Mouse (Mus musculus) layer of hippocampus, adult 18-20 months (tissue): ENCODE data around the gene Galntl6. TPM values are rescaled to one million over a fixed set of nuclear protein-coding genes. Genes with fewer than 3 reads are reported as not detected.
"Not testable (repeated sequence)": the region's sequence is repeated elsewhere in the genome, so short reads cannot be mapped to it uniquely, and the experiment has no call there.

Experiments used
- DNase-seq, 2 experiments: peaks; one replicate each; pipeline ENCODE4 v3.0.0; 2022; ENCODE audit warnings: low spot score in 2 of 2
- total RNA-seq, 2 experiments: library from RNA; stranded (reverse); gene quantifications; 2 replicates each; pipeline ENCODE4 v1.2.3; 2021

Galntl6 gene
- total RNA-seq, 2 experiments from 2014 or later: 35.0 to 42.8 TPM

DNA sequence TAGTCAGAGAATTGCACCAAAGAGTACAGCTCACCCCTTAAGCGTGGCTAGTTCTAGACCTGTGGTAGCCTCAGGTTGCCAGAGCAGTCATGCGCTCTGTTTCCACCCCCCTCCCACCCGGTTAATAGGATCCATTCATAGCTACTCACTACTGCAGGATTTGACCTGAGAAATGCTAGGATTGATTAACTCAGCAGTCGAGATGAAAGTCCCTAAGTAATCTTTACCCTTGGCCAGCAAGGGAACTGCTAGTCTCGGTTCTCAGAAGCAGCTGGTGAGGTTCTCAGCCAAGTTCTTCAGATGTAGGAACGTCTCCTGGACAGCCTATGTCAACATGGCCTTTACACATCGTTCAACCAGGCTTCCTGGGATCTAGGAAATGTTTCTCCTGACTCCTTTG, 1135.7 kb downstream of the Galntl6 start:
- DNase-seq: no peak

DNA sequence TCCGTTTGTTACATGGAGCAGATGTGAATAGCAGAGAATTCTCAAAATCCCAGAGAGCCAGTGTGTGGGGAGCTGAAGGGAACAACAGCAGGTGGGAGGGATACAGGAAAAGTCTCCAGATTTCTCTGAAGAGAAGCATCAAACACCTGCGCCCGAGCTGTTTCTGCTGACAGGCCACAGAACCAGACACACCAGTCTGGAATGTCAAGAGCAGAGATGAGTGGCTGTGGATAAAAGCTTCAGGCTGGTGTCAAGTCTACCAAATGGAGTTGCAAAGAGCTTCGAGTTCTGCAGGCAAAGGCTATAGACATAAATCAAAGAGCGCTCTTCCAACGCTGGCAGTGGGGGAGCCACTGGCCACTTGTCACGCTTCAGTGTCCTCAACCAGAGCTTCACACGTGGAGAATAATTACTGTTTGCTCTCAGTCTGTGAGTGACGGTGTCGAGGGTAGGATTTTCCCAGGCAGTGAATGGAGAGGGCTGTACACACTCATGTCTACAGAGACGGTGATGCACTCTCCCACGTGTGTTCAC, 1139.6 kb downstream of the Galntl6 start:
- peak in 1 of 2 experiments; percentile 39 for DNase-seq

DNA sequence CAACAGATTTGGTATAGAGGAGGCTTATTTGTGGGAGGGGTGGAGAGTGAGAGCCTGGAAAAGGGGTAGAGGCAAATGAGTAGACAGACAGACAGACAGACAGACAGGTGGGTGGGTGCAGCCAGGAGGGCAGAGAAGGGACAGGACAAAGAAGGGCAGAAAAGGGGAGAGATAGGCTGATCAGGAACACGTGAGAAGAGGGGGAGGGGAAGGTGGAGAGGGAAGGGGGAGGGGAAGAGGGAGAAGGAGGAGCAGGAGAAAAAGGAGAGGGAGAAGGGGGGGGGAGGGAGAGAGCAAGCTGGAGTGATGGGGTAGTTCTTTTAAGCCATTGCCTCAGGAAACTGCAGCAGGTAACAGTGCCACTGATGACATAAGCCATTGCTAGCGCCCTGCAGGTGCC, 1144.9 kb downstream of the Galntl6 start:
- no peak for DNase-seq

DNA sequence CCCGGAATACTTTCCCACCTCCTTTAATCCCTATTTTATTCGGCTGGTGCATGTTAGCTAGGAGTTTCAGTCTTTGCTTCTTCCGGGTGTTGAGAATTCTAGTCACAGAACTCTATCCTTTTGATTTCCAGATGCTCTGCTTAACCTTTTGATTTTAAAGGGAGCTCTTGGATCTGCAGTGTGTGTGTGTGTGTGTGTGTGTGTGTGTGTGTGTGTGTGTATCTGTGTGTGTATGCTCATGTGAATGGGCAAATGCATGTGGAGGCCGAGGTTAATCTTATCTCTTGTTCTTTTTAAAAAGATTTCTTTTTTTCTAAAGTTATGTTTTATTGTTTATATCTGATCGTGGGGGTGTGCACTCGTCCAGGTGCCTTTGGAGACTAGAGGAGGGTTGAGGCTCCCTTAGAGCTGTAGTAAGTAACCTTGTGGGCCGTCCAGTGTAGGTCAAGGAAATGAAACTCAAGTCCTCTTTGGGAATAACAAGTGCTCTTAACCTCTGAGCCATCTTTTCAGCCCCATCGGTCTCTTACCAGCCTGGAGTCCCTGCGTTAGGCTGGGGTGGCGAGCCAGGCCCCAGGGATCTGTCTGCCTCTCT, 1145.9 kb downstream of the Galntl6 start:
- DNase-seq: no peak

DNA sequence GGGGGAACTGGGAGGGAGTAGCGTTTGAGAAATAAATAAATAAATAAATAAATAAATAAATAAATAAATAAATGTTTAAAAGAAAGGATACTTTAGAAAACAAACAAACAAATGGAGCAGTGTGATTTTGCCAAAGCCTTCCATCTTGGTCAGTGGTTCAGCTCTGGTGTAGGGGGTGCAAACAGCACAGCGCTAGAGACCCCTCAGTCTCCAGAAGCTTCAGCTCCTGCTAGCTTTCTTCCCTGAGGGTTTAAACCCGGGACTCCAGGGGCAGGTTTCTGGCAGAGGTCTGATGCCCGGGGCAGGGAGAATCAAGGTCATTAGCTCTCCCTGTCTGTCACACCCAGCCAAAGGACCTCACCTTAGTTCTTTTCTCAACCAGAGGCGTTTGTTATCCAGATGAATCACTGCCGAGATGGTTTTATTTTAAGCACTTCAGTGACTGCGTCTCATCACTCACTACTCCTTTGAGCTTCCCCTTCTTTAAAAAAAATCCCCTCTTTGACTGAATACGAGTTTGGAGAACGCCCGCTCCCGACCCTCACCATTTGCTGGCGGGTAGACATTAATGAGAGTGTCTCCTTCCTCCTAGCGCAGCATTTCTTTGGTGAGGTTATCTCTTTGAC, 1146.6 kb downstream of the Galntl6 start:
- no peak for DNase-seq

DNA sequence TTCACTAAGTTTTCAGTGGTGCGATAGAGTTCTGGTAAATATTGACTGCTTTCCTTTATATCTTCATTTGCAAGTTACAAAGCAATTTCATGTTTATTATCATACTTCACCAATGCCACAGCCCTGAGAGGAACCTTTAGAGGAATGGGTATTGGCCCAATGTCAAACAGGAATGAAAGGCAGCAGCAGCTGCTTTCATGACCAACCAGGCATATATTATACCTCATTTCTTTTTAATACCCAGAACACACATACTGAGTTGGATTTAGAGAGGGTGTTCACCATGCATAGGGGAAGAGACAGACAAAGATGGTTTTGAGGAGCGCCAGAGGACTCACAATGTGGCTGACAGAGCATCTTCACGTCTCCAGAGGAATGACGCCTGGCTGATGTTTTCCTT, 1147.2 kb downstream of the Galntl6 start:
- DNase-seq: no peak

DNA sequence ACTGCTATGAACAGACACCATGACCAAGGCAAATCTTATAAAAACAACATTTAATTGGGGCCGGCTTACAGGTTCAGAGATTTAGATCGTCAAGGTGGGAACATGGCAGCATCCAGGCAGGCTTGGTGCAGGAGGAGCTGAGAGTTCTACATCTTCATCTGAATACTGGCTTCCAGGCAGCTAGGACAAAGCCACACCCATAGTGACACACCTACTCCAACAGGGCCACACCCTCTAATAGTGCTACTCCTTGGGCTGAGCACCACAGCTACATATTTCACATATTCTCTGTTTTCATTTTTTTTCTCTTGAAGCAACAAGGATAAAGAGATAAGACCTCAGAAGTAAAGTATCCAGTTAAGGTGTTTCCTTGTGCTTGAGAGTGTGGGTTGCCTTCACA, 1149.8 kb downstream of the Galntl6 start:
- DNase-seq: not testable (repeated sequence)

DNA sequence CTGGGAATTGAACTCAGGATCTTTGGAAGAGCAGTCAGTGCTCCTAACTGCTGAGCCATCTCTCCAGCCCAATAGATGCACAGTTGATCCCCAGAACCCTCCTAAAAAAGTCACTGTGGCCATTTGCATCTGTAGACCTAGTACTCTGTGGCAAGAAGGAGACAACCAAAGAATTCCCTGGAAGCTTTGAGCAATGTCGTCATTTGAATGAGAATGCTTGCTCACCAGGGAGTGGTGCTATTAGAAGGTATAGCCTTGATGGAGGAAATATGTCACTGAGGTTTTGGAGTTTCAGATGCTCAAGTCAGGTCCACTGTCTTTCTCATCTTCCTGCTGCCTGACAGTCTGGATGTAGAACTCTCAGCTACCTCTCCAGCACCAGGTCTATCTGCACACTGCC, 1151.5 kb downstream of the Galntl6 start:
- DNase-seq: no peak

DNA sequence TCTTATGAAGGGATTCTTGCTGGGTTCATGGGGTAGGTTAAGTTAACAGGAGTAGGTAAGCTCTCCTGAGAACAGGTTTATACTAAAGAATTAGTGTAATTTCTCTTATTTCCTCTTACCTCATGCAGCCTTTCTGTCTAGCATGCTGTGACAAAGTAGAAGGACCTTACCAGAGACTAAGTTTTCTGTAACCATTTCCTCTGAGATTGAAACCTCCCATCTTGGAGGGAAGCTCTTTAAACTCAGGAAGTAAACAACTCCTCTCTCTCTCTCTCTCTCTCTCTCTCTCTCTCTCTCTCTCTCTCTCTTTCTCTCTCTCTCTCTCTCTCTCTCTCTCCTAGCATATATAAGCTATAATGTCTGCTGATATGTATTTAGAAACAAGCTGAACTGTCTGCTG, 1153.6 kb downstream of the Galntl6 start:
- DNase-seq: no peak

DNA sequence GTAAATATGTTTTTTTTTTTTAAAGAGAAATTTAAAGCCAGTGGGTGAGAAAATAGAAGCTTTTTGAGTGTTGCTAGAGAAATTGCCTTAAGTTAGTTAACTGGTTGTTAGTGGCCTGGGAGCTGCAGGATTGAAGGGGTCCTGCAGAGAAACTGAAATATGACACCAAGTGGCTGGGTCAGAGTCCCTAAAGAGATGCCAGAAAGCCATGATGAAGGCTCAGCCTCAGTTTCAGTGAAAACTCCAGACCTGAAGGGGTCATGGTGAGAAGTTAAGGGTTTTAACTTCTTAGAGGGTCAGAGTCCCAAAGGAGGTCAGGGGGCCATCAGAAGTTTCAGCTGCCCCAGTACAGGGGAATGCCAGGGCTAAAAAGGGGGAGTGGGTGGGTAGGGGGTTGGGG, 1155.0 kb downstream of the Galntl6 start:
- DNase-seq: no peak

DNA sequence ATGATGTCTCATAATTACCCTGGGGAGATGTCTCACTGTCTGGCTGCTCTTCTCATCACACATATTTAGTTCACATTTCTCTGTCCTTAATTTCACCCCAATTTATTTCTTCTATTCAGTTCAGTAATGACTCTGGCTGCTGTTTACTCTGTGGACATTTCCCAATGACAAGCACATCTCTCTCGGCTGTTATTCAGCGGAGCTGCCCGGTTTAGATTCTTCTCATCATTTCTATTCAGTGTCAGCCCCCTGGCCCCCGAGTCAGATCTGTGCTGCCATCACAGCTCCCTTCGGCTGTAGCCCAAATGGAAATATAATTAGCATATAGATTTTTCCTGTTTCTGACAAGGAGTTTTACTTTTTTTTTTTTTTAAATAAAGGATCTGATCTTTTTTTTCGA, 1158.4 kb downstream of the Galntl6 start:
- no peak for DNase-seq

DNA sequence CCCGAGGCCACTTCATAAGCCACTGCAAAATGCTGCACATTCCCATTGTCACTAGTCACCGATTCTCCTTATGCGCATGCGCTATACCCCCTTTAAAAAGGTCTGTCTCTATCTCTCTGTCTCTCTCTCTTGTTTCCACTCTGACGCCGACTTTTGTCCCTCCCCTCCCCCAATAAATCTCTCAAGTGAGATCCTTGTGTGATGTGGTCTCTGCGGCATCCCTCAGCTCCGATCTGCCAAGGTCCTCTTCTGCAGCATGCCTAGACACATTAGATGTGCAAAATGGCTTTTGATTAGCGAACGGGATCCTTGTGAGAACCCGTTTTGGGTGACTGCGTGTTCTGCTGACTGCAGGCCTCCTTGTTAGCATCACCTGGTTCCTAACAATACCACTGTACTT, 1168.8 kb downstream of the Galntl6 start:
- no peak for DNase-seq

DNA sequence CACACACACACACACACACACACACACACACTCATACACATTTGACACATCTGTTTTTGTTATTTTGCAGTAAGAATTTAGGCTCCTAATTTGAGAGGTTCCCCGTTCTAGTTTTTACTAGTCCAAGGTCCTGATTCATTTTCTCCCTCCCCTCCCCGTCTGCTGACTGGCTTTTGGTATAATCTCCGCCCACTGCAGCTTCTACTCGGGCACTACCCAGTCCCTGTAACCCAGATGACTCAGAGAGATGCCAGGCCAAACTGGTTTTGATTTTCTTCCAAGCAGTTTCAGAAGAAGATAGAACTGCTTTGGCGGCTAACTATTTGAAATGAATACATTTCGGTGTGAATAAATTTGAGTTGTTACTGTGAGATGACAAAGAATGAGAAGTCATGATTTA, 1170.5 kb downstream of the Galntl6 start:
- DNase-seq: no peak

DNA sequence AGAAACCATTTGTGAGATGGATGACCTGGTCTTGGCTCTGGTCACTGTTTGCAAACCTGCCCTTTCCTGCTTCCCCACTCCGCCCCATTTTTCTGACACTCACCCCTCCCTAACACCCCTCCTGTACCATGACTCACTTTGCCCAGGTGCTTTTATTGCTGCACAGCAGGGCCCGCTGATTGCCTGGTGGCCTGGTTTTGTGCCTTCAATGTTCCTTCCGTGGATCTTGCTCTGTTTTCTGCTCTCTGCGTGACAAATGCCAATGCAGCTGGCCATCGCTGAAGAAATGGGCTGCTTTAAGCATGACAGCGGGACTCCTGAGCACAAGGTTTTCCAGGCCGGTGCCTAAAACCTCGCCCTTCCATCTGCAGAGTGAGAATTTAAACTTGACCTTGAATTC, 1171.1 kb downstream of the Galntl6 start:
- DNase-seq: no peak

DNA sequence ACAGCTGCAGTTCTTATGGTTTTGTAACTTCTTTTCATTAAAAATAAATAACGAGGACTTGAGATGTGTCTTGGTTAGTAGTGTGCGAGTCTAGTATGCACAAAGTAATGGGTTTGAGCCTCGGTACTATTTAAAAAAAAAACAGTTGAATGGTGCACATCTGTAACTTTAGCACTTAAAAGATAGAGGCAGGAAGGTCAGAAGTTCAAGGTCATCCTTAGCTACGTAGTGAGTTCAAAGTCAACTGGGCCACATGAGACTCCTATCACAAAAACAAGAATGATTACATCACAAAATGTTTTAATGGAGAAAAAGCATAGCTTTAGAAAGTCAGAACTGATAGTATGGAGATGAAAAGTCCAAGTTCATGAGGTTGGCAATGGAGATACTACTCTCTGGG, 1175.2 kb downstream of the Galntl6 start:
- DNase-seq: no peak

DNA sequence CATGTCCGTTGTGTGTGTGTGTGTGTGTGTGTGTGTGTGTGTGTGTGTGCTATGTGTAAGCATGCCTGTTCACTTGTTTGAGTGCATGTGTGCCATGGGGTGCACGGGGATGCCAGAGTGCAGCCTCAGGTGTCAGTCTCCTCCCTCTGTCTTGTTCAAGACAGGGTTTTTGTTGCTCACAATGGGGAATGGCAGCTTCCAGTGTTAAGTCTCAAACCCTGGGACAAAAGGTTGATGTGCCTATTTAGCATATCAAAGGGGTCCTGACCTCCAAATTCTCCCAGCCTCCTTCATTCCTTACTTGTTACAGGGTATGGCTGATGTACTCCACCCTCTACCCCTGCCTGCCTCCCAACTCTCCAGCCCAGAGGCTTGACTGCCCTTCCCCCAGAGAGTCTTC, 1179.6 kb downstream of the Galntl6 start:
- no peak for DNase-seq

DNA sequence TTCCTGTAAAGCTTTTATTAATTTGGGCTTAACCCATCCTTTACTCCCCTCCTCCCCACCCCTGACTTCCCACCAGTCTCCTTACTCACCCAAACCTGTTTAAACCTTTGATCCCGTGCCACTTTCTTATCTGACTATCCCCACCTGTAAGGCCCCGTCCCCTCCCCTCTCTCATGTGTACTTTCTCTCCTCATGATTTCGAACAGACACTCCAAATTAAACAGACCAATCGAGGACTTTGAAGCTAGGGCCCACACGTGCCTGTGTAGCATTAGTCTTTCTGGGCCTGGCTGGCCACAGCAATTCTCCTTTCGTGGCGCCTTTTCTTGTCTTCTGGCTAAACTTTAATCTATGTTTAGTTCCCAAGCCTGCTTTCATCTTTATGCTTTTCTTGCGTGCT, 1180.8 kb downstream of the Galntl6 start:
- no peak for DNase-seq

DNA sequence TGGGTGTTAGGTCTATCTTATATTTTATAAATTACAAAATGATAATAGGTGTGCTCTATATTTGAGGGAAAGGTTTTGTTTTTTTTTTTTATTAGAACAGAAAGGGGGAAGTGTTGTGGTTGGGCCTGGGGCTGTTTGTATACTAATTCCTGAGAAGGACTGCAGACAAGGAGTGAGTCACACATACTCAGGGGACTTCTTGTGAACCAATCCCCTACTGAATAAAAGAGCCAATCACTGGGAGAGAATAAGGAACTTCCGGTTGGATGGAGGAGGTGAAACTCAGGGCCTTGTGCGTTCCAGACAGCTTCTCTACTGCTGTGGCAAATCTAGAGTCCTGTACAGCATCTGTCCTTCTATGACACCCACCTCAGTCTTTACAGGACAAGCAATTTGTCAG, 1184.2 kb downstream of the Galntl6 start:
- DNase-seq: no peak

DNA sequence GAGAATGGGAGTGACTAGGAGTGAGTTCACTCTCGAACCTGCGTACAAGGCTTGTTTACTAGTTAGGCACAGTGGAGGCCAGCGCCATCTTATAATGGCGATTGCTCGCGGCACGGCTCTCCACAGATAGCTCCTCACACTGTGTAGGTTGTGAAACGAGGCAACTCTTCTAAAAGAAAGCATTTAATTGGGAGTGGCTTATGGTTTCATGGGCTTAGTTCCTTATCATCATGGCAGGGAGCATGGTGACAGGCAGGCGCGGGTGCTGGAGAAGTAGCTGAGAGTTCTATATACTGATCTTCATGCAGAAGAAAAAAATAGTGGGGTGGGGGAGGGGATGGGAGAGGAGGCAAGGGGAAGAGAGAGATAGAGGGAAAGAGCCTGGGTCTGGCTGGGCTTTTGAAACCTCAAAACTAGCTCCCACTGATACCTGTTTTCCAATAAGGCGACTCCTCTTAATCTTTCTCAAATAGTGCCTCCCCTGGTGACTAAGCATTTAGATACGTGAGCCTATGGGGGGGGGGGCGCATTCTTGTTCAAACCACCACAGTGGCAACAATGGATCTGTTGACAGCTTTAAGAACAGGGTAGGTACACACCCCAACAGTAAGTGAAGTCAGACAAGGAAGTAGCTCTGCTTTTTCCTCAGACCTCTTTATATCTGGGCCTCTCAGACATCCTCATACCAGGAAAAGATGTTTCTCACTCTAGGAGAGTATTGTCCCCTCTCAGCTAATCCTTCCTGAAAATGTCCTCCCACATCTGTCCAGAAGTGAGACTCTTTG, 1187.4 kb downstream of the Galntl6 start:
- DNase-seq: no peak
